In genomic region chr14:115040091-115040571, GRCm38 (mm10) we compare ENCODE assay signal across 8 mouse cellular contexts. TPM values are rescaled to one million over a fixed set of nuclear protein-coding genes. Genes with fewer than 3 reads are reported as not detected.
A peak's percentile ranks its signal among the peaks of the same experiment; 100 is the strongest.
DNase-seq lines count a peak whose midpoint lies in the region; ATAC-seq and TF ChIP-seq lines count a peak whose summit lies in the region.

No protein-coding gene starts in this region.

- WGBS in forebrain, embryonic 13.5 days, result 3% methylated on average over 27 of the region's 30 CpGs
- WGBS in limb, embryonic 15.5 days, result under 1% methylated on average over 29 of the region's 30 CpGs
- WGBS in neural tube, embryonic 12.5 days, result 3% methylated on average over 30 of the region's 30 CpGs

- H3K4me1 ChIP-seq in testis, adult 2 months (ENCODE audit: control insufficient read depth, insufficient read depth, low read length), result peaks cover 8% of the 10 kb centered on the region
- H3K4me1 ChIP-seq in forebrain, embryonic 13.5 days, result peaks cover 29% of the 10 kb centered on the region
- H3K4me1 ChIP-seq in limb, embryonic 15.5 days, result peaks cover 16% of the 10 kb centered on the region
- H3K4me1 ChIP-seq in neural tube, embryonic 12.5 days, result peaks cover 11% of the 10 kb centered on the region

- peak overlapping the region; percentile 81 for H3K27ac ChIP-seq in testis, adult 2 months (ENCODE audit: control insufficient read depth, insufficient read depth, low read depth, low read length)
- H3K27ac ChIP-seq in forebrain, embryonic 13.5 days, result peak overlapping the region; percentile 26; the same call in 1 of the 2 replicates
- peak overlapping the region; percentile 94 for H3K27ac ChIP-seq in limb, embryonic 15.5 days
- H3K27ac ChIP-seq in neural tube, embryonic 12.5 days, result no peak overlapping the region

- H3K4me3 ChIP-seq in testis, adult 2 months (ENCODE audit: control insufficient read depth, low read depth, low read length), result peak overlapping the region; percentile 87
- H3K4me3 ChIP-seq in forebrain, embryonic 13.5 days, result peak overlapping the region; percentile 94
- H3K4me3 ChIP-seq in limb, embryonic 15.5 days, result peak overlapping the region; percentile 86
- peak overlapping the region; percentile 91 for H3K4me3 ChIP-seq in neural tube, embryonic 12.5 days

- H3K9me3 ChIP-seq in forebrain, embryonic 13.5 days (replicated peaks), result no peaks in the 10 kb centered on the region
- no peaks in the 10 kb centered on the region for H3K9me3 ChIP-seq in limb, embryonic 15.5 days
- H3K9me3 ChIP-seq in neural tube, embryonic 12.5 days, result no peaks in the 10 kb centered on the region

- TF ChIP-seq CTCF in testis, adult 2 months (IDR thresholded peaks at IDR 0.05; ENCODE audit: control insufficient read depth, insufficient read depth, insufficient replicate concordance, low read depth, low read length), result no peak

- DNase-seq in embryo, embryonic 10 days (ENCODE audit: low spot score), result peak; percentile 73
- DNase-seq in embryo, embryonic 9.5 days (ENCODE audit: extremely low spot score), result no peak
- DNase-seq in testis, postnatal 10 days (ENCODE audit: low spot score), result no peak
- DNase-seq in frontal cortex, postnatal 10 days (ENCODE audit: low spot score in 2 of 2), result no peak

- peak overlapping the region; percentile 99 for H3K9ac ChIP-seq in forebrain, embryonic 13.5 days
- H3K9ac ChIP-seq in limb, embryonic 15.5 days, result peak overlapping the region; percentile 52
- peak overlapping the region; percentile 99 for H3K9ac ChIP-seq in neural tube, embryonic 12.5 days

- no peaks in the 10 kb centered on the region for H3K27me3 ChIP-seq in testis, adult 2 months (ENCODE audit: control insufficient read depth, insufficient read depth, low read length)
- peaks cover 5% of the 10 kb centered on the region; the same call in 1 of the 2 replicates for H3K27me3 ChIP-seq in forebrain, embryonic 13.5 days
- H3K27me3 ChIP-seq in limb, embryonic 15.5 days, result no peaks in the 10 kb centered on the region
- H3K27me3 ChIP-seq in neural tube, embryonic 12.5 days (replicated peaks), result no peaks in the 10 kb centered on the region

- no peak for TF ChIP-seq POLR2A in testis, adult 2 months (IDR thresholded peaks at IDR 0.05; ENCODE audit: control insufficient read depth, low read depth, low read length)

- peak; percentile 36 for ATAC-seq in forebrain, embryonic 13.5 days
- ATAC-seq in limb, embryonic 15.5 days (ENCODE audit: insufficient number of reproducible peaks, low FRiP score, low TSS enrichment, low read depth), result peak; percentile 31; the same call in 1 of the 2 replicates
- peak; percentile 21 for ATAC-seq in neural tube, embryonic 12.5 days (ENCODE audit: low FRiP score, low read depth)

- H3K4me2 ChIP-seq in forebrain, embryonic 13.5 days, result peak overlapping the region; percentile 83
- peak overlapping the region; percentile 93 for H3K4me2 ChIP-seq in limb, embryonic 15.5 days
- peak overlapping the region; percentile 80 for H3K4me2 ChIP-seq in neural tube, embryonic 12.5 days (replicated peaks)

- peaks cover 2% of the 10 kb centered on the region; the same call in 1 of the 2 replicates for H3K36me3 ChIP-seq in testis, adult 2 months (ENCODE audit: control insufficient read depth, insufficient read depth, low read length)
- H3K36me3 ChIP-seq in forebrain, embryonic 13.5 days (ENCODE audit: poor library complexity, severe bottlenecking), result peaks cover 20% of the 10 kb centered on the region
- H3K36me3 ChIP-seq in limb, embryonic 15.5 days, result peaks cover 15% of the 10 kb centered on the region
- H3K36me3 ChIP-seq in neural tube, embryonic 12.5 days, result peaks cover 17% of the 10 kb centered on the region

RNA-seq across cellular contexts. Expression of gene Gpc5, which starts 51.9 kb away (rescaled TPM):
- polyA plus RNA-seq in testis, adult 2 months (2012; rRNA removed), result 0.11 and 0.15 TPM in 2 replicates
- polyA plus RNA-seq in forebrain, embryonic 13.5 days (2015; fragmentation: Nextera tagmentation; extraction: Ambion mirVana), result 0.77 and 1.4 TPM in 2 replicates
- 1.1 and 1.5 TPM in 2 replicates for polyA plus RNA-seq in limb, embryonic 15.5 days (2015; fragmentation: Nextera tagmentation; extraction: Ambion mirVana)
- 1.4 and 1.8 TPM in 2 replicates for polyA plus RNA-seq in neural tube, embryonic 12.5 days (2016; fragmentation: Nextera tagmentation; extraction: Ambion mirVana)
